Mouse (Mus musculus) stomach, embryonic 14.5 days (tissue): Measurements from ENCODE around the gene Clip1. TPM values are rescaled to one million over a fixed set of nuclear protein-coding genes. Genes with fewer than 3 reads are reported as not detected.

Source experiments
- ATAC-seq: fragments of 200-750 bp; cut with Nextera tagmentation; 2 replicates; pipeline ENCODE4 v1.8.0; 2017; ENCODE audit warnings: low read depth, moderate TSS enrichment; ENCODE audit not compliant: insufficient number of reproducible peaks, insufficient read depth, low FRiP score
- H3K27ac ChIP-seq: fragments of 300-500 bp; sonication (generic); 2 replicates; pipeline ENCODE4 v1.5.1; 2014; ENCODE audit warnings: mild to moderate bottlenecking, low read length, moderate library complexity, mixed read lengths
- H3K27me3 ChIP-seq: fragments of 300-500 bp; sonication (generic); 2 replicates; pipeline ENCODE4 v1.6.1; 2014; ENCODE audit warnings: low read length, control low read depth, mixed read lengths; ENCODE audit not compliant: control insufficient read depth, insufficient read depth
- H3K36me3 ChIP-seq: fragments of 300-500 bp; sonication (generic); 2 replicates; pipeline ENCODE4 v1.6.1; 2014; ENCODE audit warnings: mild to moderate bottlenecking, control low read depth, low read length, moderate library complexity, mixed read lengths; ENCODE audit not compliant: control insufficient read depth, insufficient read depth
- H3K4me1 ChIP-seq: fragments of 300-500 bp; sonication (generic); 2 replicates; pipeline ENCODE4 v1.6.1; 2014; ENCODE audit warnings: low read length, control low read depth, mixed read lengths; ENCODE audit not compliant: control insufficient read depth, insufficient read depth
- H3K4me2 ChIP-seq: fragments of 300-500 bp; sonication (generic); replicated peaks from 2 replicates; pipeline ENCODE4 v1.6.1; 2014; ENCODE audit warnings: low read depth, low read length, control low read depth
- H3K4me3 ChIP-seq: fragments of 300-500 bp; sonication (generic); 2 replicates; pipeline ENCODE4 v1.5.1; 2014; ENCODE audit warnings: low read depth, low read length, control low read depth
- H3K9ac ChIP-seq: fragments of 300-500 bp; sonication (generic); replicated peaks from 2 replicates; pipeline ENCODE4 v1.6.1; 2014; ENCODE audit warnings: low read depth, mild to moderate bottlenecking, control low read depth, low read length, moderate library complexity, mixed read lengths
- H3K9me3 ChIP-seq: fragments of 300-500 bp; sonication (generic); 2 replicates; pipeline ENCODE4 v1.6.1; 2016; ENCODE audit warnings: low read depth, low read length, control low read depth; ENCODE audit not compliant: control insufficient read depth
- WGBS: fragments of 180-500 bp; shearing (Covaris S2); extraction: QIAGEN DNeasy Blood & Tissue Kit; methylation state at CpG from one replicate; pipeline ENCODE4 v1.1.7; 2014; 5-methylcytosine and 5-hydroxymethylcytosine counted together
- polyA plus RNA-seq: library from polyadenylated mRNA; unstranded; fragments of >200 nt; fragmentation: Nextera tagmentation; extraction: Ambion mirVana; gene quantifications from 2 replicates; pipeline ENCODE4 v1.2.1, GENCODE M21; 2014

Gene Clip1
- polyA plus RNA-seq, 1 experiment from 2014 or later, result 39.5 TPM

- Histone ChIP-seq H3K4me3 (no peak overlapping the region), H3K4me1 (no peaks in the 10 kb centered on the region), H3K36me3 (peaks cover 43% of the 10 kb centered on the region), H3K4me2 (no peak overlapping the region), H3K27ac (no peak overlapping the region), H3K9me3 (no peaks in the 10 kb centered on the region), H3K9ac (no peak overlapping the region), H3K27me3 (no peaks in the 10 kb centered on the region)
- WGBS, result 84% methylated on average over 3 of the region's 3 CpGs
- ATAC-seq, result no peak
Measured at GRCm38 (mm10) chr5:123607211-123607669, 77.2 kb downstream of the Clip1 start.

DNA sequence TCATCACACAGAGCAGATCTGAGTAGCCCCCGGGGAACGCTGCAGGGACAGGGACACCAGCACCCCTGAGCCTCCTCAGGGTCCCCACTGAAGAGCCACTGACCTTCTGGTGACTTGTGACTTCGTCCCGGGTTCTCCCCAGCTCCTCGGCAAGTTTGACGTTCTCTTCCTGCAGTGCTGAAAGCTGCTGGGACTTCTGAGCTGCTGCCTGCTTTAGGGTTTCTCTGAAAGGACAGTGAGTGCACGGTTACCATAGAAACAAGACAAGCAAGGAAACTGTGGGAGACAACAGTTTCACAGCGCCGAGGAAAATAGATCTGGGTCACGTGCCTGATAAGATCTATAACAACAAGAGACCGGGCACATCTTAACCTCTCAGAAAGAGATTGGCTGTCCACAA lies 80.9 kb downstream of the Clip1 start:
- Histone ChIP-seq H3K9ac (no peak overlapping the region), H3K36me3 (peaks cover 39% of the 10 kb centered on the region), H3K4me3 (no peak overlapping the region), H3K4me2 (no peak overlapping the region), H3K27ac (no peak overlapping the region), H3K27me3 (no peaks in the 10 kb centered on the region), H3K4me1 (no peaks in the 10 kb centered on the region), H3K9me3 (no peaks in the 10 kb centered on the region)
- 51% methylated on average over 11 of the region's 11 CpGs for WGBS
- no peak for ATAC-seq

GRCm38 (mm10) chr5:123602174-123602573 lies 82.2 kb downstream of the Clip1 start:
- WGBS, result 86% methylated on average over 6 of the region's 6 CpGs
- no peak overlapping the region for H3K27ac ChIP-seq
- peaks cover 33% of the 10 kb centered on the region for H3K36me3 ChIP-seq
- no peak for ATAC-seq
- no peak overlapping the region for H3K9ac ChIP-seq
- no peaks in the 10 kb centered on the region for H3K9me3 ChIP-seq
- no peak overlapping the region for H3K4me3 ChIP-seq
- no peaks in the 10 kb centered on the region for H3K4me1 ChIP-seq
- no peaks in the 10 kb centered on the region for H3K27me3 ChIP-seq
- no peak overlapping the region for H3K4me2 ChIP-seq

- H3K27me3 ChIP-seq, result no peaks in the 10 kb centered on the region
- H3K4me3 ChIP-seq, result no peak overlapping the region
- no peak overlapping the region for H3K4me2 ChIP-seq
- H3K27ac ChIP-seq, result no peak overlapping the region
- ATAC-seq, result no peak
- peaks cover 31% of the 10 kb centered on the region for H3K36me3 ChIP-seq
- no peak overlapping the region for H3K9ac ChIP-seq
- H3K4me1 ChIP-seq, result no peaks in the 10 kb centered on the region
- WGBS, result 51% methylated on average over 6 of the region's 6 CpGs
- no peaks in the 10 kb centered on the region for H3K9me3 ChIP-seq
Measured at GRCm38 (mm10) chr5:123599319-123599718, 85.1 kb downstream of the Clip1 start.

DNA sequence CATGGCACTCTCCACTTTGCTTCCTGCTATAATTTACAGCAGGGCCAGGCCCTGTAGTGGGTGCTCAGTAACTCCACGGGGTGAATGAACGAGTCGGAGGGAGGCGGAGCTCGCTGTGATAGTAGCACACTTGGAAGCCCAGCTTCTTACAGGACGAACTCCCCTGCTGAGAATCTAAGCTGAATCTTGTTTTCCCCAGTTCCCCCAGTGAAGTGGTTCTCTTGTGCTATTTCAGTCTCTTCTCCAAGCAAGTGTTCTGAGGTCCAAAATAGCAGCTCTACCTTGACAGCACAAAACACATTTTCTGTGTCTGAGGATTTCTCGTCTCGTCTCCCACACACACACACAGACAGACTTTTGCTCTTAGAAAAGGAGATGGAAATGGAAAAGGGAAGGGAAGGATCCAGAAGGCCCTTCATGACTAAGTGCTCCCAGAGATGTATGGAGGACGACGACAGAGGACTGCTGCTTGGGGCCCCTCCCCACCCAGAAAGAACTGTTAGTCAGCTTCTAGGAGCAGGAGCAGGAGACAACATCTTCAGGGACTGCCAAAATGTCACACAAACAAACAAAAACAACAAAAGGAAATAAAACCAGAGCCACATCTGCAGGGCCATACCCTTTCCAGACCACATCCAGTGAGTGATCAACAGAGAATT lies 90.7 kb downstream of the Clip1 start:
- Histone ChIP-seq H3K27me3 (no peaks in the 10 kb centered on the region), H3K27ac (no peak overlapping the region), H3K9ac (no peak overlapping the region), H3K4me3 (no peak overlapping the region), H3K36me3 (peaks cover 21% of the 10 kb centered on the region), H3K4me2 (no peak overlapping the region), H3K4me1 (no peaks in the 10 kb centered on the region), H3K9me3 (no peaks in the 10 kb centered on the region)
- no peak for ATAC-seq
- WGBS, result 85% methylated on average over 10 of the region's 10 CpGs

- Histone ChIP-seq H3K4me2 (no peak overlapping the region), H3K27me3 (no peaks in the 10 kb centered on the region), H3K9me3 (no peaks in the 10 kb centered on the region), H3K4me1 (no peaks in the 10 kb centered on the region), H3K27ac (no peak overlapping the region), H3K4me3 (no peak overlapping the region), H3K36me3 (peaks cover 13% of the 10 kb centered on the region; the same call in 1 of the 2 replicates), H3K9ac (no peak overlapping the region)
- ATAC-seq, result no peak
- WGBS, result 86% methylated on average over 6 of the region's 6 CpGs
Measured at GRCm38 (mm10) chr5:123580043-123580442, 104.4 kb downstream of the Clip1 start.

GRCm38 (mm10) chr5:123576696-123577095 lies 107.7 kb downstream of the Clip1 start:
- H3K27me3 ChIP-seq, result no peaks in the 10 kb centered on the region
- no peak overlapping the region for H3K4me3 ChIP-seq
- 0 out of 2 replicates have a peak, but pooled peaks cover 4% of the 10 kb centered on the region for H3K4me1 ChIP-seq
- 91% methylated on average over 3 of the region's 3 CpGs for WGBS
- no peaks in the 10 kb centered on the region for H3K9me3 ChIP-seq
- no peak overlapping the region for H3K27ac ChIP-seq
- no peak overlapping the region for H3K4me2 ChIP-seq
- peaks cover 5% of the 10 kb centered on the region; the same call in 1 of the 2 replicates for H3K36me3 ChIP-seq
- no peak for ATAC-seq
- H3K9ac ChIP-seq, result no peak overlapping the region

GRCm38 (mm10) chr5:123573362-123573761 lies 111.1 kb downstream of the Clip1 start:
- no peaks in the 10 kb centered on the region for H3K9me3 ChIP-seq
- H3K4me1 ChIP-seq, result 0 out of 2 replicates have a peak, but pooled peaks cover 4% of the 10 kb centered on the region
- no peak overlapping the region for H3K27ac ChIP-seq
- 56% methylated on average over 8 of the region's 8 CpGs for WGBS
- ATAC-seq, result peak; percentile 47; the same call in 1 of the 2 replicates
- H3K4me2 ChIP-seq, result peak overlapping the region; percentile 90
- H3K4me3 ChIP-seq, result peak overlapping the region; percentile 94; the same call in 1 of the 2 replicates
- H3K9ac ChIP-seq, result no peak overlapping the region
- H3K36me3 ChIP-seq, result peaks cover 13% of the 10 kb centered on the region
- H3K27me3 ChIP-seq, result no peaks in the 10 kb centered on the region
